Mouse (Mus musculus) liver, embryonic 16.5 days (tissue): ENCODE results near the gene Gp5. TPM values are rescaled to one million over a fixed set of nuclear protein-coding genes. Genes with fewer than 3 reads are reported as not detected.
A peak's percentile ranks its signal among the peaks of the same experiment; 100 is the strongest.

Experiments
- ATAC-seq: fragments of 200-750 bp; cut with Nextera tagmentation; 2 replicates; pipeline ENCODE4 v1.8.0; 2017; ENCODE audit warnings: low read depth, mild to moderate bottlenecking, moderate number of reproducible peaks, moderate library complexity
- H3K27ac ChIP-seq: fragments of 300-500 bp; sonication (generic); 2 replicates; pipeline ENCODE4 v1.5.1; 2014; ENCODE audit warnings: mild to moderate bottlenecking, low read length
- H3K27me3 ChIP-seq: fragments of 300-500 bp; sonication (generic); 2 replicates; pipeline ENCODE4 v1.6.1; 2014; ENCODE audit warnings: low read depth, low read length, mixed read lengths; ENCODE audit not compliant: control insufficient read depth, insufficient read depth
- H3K36me3 ChIP-seq: fragments of 300-500 bp; sonication (generic); 2 replicates; pipeline ENCODE4 v1.6.1; 2014; ENCODE audit warnings: mild to moderate bottlenecking; ENCODE audit not compliant: control insufficient read depth, insufficient read depth
- H3K4me1 ChIP-seq: fragments of 300-500 bp; sonication (generic); 2 replicates; pipeline ENCODE4 v1.6.1; 2014; ENCODE audit warnings: low read depth, low read length, mixed read lengths; ENCODE audit not compliant: control insufficient read depth
- H3K4me2 ChIP-seq: fragments of 300-500 bp; sonication (generic); 2 replicates; pipeline ENCODE4 v1.6.1; 2014; ENCODE audit warnings: low read depth, low read length, mixed read lengths
- H3K4me3 ChIP-seq: fragments of 300-500 bp; sonication (generic); 2 replicates; pipeline ENCODE4 v1.5.1; 2014; ENCODE audit warnings: low read depth, mild to moderate bottlenecking, low read length
- H3K9ac ChIP-seq: fragments of 300-500 bp; sonication (generic); 2 replicates; pipeline ENCODE4 v1.6.1; 2014; ENCODE audit warnings: low read depth, low read length
- H3K9me3 ChIP-seq: fragments of 300-500 bp; sonication (generic); replicated peaks from 2 replicates; pipeline ENCODE4 v1.6.1; 2016; ENCODE audit warnings: low read length; ENCODE audit not compliant: control insufficient read depth
- WGBS: fragments of 180-500 bp; shearing (Covaris S2); extraction: QIAGEN DNeasy Blood & Tissue Kit; methylation state at CpG from one replicate; pipeline ENCODE4 v1.1.7; 2014; ENCODE audit not compliant: insufficient replicate concordance; 5-methylcytosine and 5-hydroxymethylcytosine counted together
- polyA plus RNA-seq: library from polyadenylated mRNA; unstranded; fragments of >200 nt; fragmentation: Nextera tagmentation; extraction: Ambion mirVana; gene quantifications from 2 replicates; pipeline ENCODE4 v1.2.1, GENCODE M21; 2015

The Gp5 gene
- polyA plus RNA-seq, 1 experiment from 2014 or later, result 10.5 TPM

DNA sequence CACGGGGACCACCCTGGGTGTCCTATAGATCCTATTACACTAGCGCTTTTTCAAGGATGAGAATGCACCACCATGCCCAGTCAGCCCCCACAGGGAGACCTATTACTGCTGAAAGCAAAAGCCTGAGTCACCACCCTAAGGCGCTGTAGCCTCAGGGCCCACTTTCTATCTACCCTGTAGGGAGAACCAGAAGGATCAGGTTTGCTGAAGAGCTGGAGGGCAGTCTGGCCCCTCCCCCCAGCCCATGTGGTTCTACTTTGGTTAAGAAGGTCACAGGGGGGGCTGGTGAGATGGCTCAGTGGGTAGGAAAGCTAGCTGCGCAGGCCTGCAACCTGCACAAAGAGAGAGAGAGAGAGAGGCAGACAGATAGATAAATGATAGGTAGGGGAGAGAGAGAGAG is 24.9 kb downstream of the Gp5 start:
- H3K4me2 ChIP-seq, result no peak overlapping the region
- H3K27ac ChIP-seq, result no peak overlapping the region
- WGBS, result 65% methylated on average over 4 of the region's 4 CpGs
- no peaks in the 10 kb centered on the region for H3K36me3 ChIP-seq
- no peaks in the 10 kb centered on the region for H3K4me1 ChIP-seq
- no peak overlapping the region for H3K4me3 ChIP-seq
- H3K9ac ChIP-seq, result no peak overlapping the region
- ATAC-seq, result no peak
- H3K9me3 ChIP-seq, result no peaks in the 10 kb centered on the region
- H3K27me3 ChIP-seq, result peaks cover 26% of the 10 kb centered on the region

GRCm38 (mm10) chr16:30283743-30284337 is 26.7 kb downstream of the Gp5 start:
- peaks cover 26% of the 10 kb centered on the region for H3K27me3 ChIP-seq
- 3% methylated on average over 15 of the region's 15 CpGs for WGBS
- H3K27ac ChIP-seq, result no peak overlapping the region
- H3K36me3 ChIP-seq, result no peaks in the 10 kb centered on the region
- H3K9ac ChIP-seq, result no peak overlapping the region
- H3K4me1 ChIP-seq, result no peaks in the 10 kb centered on the region
- H3K4me3 ChIP-seq, result no peak overlapping the region
- no peak for ATAC-seq
- H3K9me3 ChIP-seq, result no peaks in the 10 kb centered on the region
- H3K4me2 ChIP-seq, result no peak overlapping the region; the same call in 1 of the 2 replicates

DNA sequence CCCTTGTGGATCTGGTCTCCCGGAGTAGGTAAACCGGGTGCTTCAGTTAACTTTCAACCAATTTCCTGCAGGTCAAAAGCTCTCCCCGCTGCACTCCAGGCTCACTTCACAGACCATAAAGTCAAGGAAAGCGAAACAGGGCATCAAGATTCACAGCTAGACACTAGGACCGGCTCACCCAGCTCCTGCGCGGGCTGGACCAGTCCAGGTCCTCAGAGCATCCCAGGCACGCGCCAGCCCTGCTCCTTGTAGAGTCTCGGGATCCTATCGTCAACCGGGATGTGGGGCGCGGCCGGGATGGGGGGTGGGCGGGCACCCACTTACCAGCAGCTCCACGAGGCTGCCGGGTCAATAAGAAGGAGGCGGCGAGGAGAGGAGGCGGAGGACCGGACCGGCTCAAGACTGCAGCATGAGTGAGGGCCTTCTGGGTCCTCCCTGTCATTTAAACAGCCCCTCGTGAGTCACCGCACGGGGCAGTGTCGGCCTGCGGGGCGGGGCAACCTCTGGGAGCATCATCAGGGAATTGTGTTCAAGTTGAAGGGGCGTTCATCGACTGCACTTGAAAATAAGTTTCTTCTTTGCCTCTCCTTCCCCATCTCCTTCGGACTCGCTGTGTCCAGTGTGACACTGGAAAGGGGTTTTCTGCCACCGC is 27.6 kb downstream of the Gp5 start, which contains the start of gene Lrrc15:
TSS of gene Lrrc15 (minus strand) at position 413 of the 652 bp plus-strand sequence.
- H3K4me3 ChIP-seq, result 0 out of 2 replicates have a peak within 1 kb of the TSS, but pooled peaks have one; percentile 18
- H3K27me3 ChIP-seq, result peaks cover 26% of the 10 kb centered on the region

GRCm38 (mm10) chr16:30280676-30281297 is 29.8 kb downstream of the Gp5 start:
- Histone ChIP-seq H3K4me2 (no peak overlapping the region), H3K36me3 (no peaks in the 10 kb centered on the region), H3K9ac (no peak overlapping the region), H3K9me3 (no peaks in the 10 kb centered on the region), H3K27me3 (peaks cover 26% of the 10 kb centered on the region), H3K4me1 (no peaks in the 10 kb centered on the region), H3K4me3 (no peak overlapping the region), H3K27ac (no peak overlapping the region)
- ATAC-seq, result no peak
- WGBS, result 19% methylated on average over 4 of the region's 4 CpGs

More for the DNA sequence above, 27.6 kb downstream of the Gp5 start, which contains the start of gene Lrrc15:
- no peaks in the 10 kb centered on the region for H3K36me3 ChIP-seq
- H3K4me2 ChIP-seq, result peak within 1 kb of the TSS; percentile 41
- no peaks in the 10 kb centered on the region for H3K9me3 ChIP-seq
- no peak for ATAC-seq
- H3K4me1 ChIP-seq, result no peaks in the 10 kb centered on the region
- H3K27ac ChIP-seq, result no peak within 1 kb of the TSS
- WGBS, result 9% methylated on average over 34 of the region's 34 CpGs
- no peak within 1 kb of the TSS for H3K9ac ChIP-seq

DNA sequence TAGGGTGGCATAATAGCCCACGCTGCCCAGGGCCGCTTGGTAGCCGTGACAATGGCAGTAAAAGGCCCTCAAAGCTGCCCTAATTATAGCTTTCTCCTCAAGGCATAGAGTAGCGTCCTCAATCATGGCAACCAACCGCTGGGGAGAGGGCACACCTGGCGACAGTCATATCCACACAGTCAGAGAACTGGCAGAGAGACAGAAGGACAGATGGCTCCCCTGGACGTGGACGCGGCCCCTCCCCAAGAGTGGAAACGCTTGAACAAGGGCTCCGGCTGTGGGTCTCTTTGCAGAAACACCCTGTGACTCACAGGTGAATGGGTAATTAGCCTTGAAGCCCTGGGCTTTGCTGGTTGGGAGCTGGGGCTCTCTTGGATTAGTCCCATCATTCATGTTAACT is 32.2 kb downstream of the Gp5 start:
- Histone ChIP-seq H3K9ac (no peak overlapping the region), H3K9me3 (no peaks in the 10 kb centered on the region), H3K27me3 (peaks cover 13% of the 10 kb centered on the region), H3K4me1 (no peaks in the 10 kb centered on the region), H3K36me3 (no peaks in the 10 kb centered on the region), H3K27ac (no peak overlapping the region), H3K4me2 (no peak overlapping the region), H3K4me3 (no peak overlapping the region)
- no peak for ATAC-seq
- 68% methylated on average over 11 of the region's 11 CpGs for WGBS

- H3K36me3 ChIP-seq, result no peaks in the 10 kb centered on the region
- no peak overlapping the region for H3K4me3 ChIP-seq
- no peak overlapping the region for H3K27ac ChIP-seq
- H3K4me1 ChIP-seq, result no peaks in the 10 kb centered on the region
- no peak for ATAC-seq
- H3K9ac ChIP-seq, result no peak overlapping the region
- H3K27me3 ChIP-seq, result no peaks in the 10 kb centered on the region
- no peaks in the 10 kb centered on the region for H3K9me3 ChIP-seq
- WGBS, result 66% methylated on average over 15 of the region's 15 CpGs
- H3K4me2 ChIP-seq, result no peak overlapping the region
Observed at GRCm38 (mm10) chr16:30275558-30276340, 34.8 kb downstream of the Gp5 start.

- ATAC-seq, result no peak
- no peaks in the 10 kb centered on the region for H3K4me1 ChIP-seq
- WGBS, result 73% methylated on average over 8 of the region's 8 CpGs
Observed at GRCm38 (mm10) chr16:30273065-30273464, 37.5 kb downstream of the Gp5 start.

GRCm38 (mm10) chr16:30271941-30272595 is 38.5 kb downstream of the Gp5 start:
- no peak overlapping the region for H3K9ac ChIP-seq
- no peaks in the 10 kb centered on the region for H3K27me3 ChIP-seq
- no peaks in the 10 kb centered on the region for H3K9me3 ChIP-seq
- H3K4me3 ChIP-seq, result no peak overlapping the region
- H3K27ac ChIP-seq, result no peak overlapping the region
- WGBS, result 39% methylated on average over 6 of the region's 6 CpGs
- no peak for ATAC-seq
- no peaks in the 10 kb centered on the region for H3K4me1 ChIP-seq
- H3K36me3 ChIP-seq, result no peaks in the 10 kb centered on the region
- H3K4me2 ChIP-seq, result no peak overlapping the region

More at GRCm38 (mm10) chr16:30273065-30273464, 37.5 kb downstream of the Gp5 start:
- Histone ChIP-seq H3K4me2 (no peak overlapping the region), H3K27me3 (no peaks in the 10 kb centered on the region), H3K27ac (no peak overlapping the region), H3K4me3 (no peak overlapping the region), H3K36me3 (no peaks in the 10 kb centered on the region), H3K9ac (no peak overlapping the region), H3K9me3 (no peaks in the 10 kb centered on the region)
